ENCODE assay signal across 17 mouse cellular contexts in the genomic region with DNA sequence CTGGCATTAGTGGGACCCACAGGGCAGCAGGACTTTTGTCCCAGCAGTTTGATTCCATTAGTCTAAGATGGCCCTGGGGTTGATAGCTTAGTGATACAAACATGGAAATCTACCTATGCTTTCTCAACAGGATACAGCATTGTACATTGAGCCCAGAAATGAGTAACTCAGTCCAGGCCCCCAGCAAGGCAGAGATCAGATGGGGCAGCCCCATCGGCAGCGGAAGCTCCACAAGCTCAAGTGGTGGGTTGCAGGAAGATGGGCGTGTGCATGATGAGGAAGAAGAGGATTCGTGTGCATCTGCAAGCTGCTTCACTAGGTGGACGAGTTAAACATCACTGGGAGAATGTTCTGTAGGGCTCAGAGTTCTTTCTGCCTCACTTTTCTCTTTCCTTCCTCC. TPM values are rescaled to one million over a fixed set of nuclear protein-coding genes. Genes with fewer than 3 reads are reported as not detected.
"Had no signal": no experiment of that assay in that cellular context is flagged by ENCODE, and none has a peak within 500 bp of the region (broad histone marks: within the 10 kb centered on the region; RNA-seq: fewer than 3 reads in every experiment).

No protein-coding gene starts in this region.

- H3K4me2 ChIP-seq: neural tube, embryonic 13.5 days; neural tube, embryonic 15.5 days; stomach, embryonic 15.5 days had no signal

- H3K4me3 ChIP-seq: neural tube, embryonic 13.5 days; neural tube, embryonic 15.5 days; stomach, embryonic 15.5 days had no signal

- H3K9ac ChIP-seq: neural tube, embryonic 13.5 days; neural tube, embryonic 15.5 days; stomach, embryonic 15.5 days had no signal

- H3K4me1 ChIP-seq: neural tube, embryonic 13.5 days; neural tube, embryonic 15.5 days; stomach, embryonic 15.5 days had no signal

- H3K9me3 ChIP-seq: neural tube, embryonic 13.5 days; neural tube, embryonic 15.5 days; stomach, embryonic 15.5 days had no signal

- H3K27ac ChIP-seq: neural tube, embryonic 13.5 days; neural tube, embryonic 15.5 days; stomach, embryonic 15.5 days; stomach, postnatal 0 days had no signal

- H3K36me3 ChIP-seq: neural tube, embryonic 13.5 days; neural tube, embryonic 15.5 days; stomach, embryonic 15.5 days had no signal

- H3K27me3 ChIP-seq: neural tube, embryonic 13.5 days; neural tube, embryonic 15.5 days; stomach, embryonic 15.5 days had no signal

- DNase-seq: retina, postnatal 1 day; right cerebral cortex, adult 18-20 months; right cerebral cortex, postnatal 14 days; right cerebral cortex, postnatal 25 days; right cerebral cortex, postnatal 4 days; spleen, adult 18-20 months; thymus, adult 18-20 months; thymus, adult 2 months; thymus, postnatal 14 days; thymus, postnatal 25 days; thymus, postnatal 36 days; thymus, postnatal 4 days had no signal

RNA-seq across cellular contexts. Expression of a gene that starts 11.8 kb away (rescaled TPM):
- polyA plus RNA-seq: small intestine, adult 2 months had no signal
